Mouse (Mus musculus) heart, embryonic 15.5 days (tissue): ENCODE measurements around the gene Hsd17b11. TPM values are rescaled to one million over a fixed set of nuclear protein-coding genes. Genes with fewer than 3 reads are reported as not detected.
A peak's percentile ranks its signal among the peaks of the same experiment; 100 is the strongest.
"Not testable (repeated sequence)": the region's sequence is repeated elsewhere in the genome, so short reads cannot be mapped to it uniquely, and the experiment has no call there.

ENCODE experiments used
- ATAC-seq: fragments of 200-750 bp; cut with Nextera tagmentation; replicated peaks from 2 replicates; pipeline ENCODE4 v1.8.0; 2017; ENCODE audit warnings: low read depth, moderate TSS enrichment; ENCODE audit not compliant: insufficient number of reproducible peaks, insufficient read depth, low FRiP score
- H3K27ac ChIP-seq: fragments of 300-500 bp; sonication (generic); 2 replicates; pipeline ENCODE4 v1.5.1; 2015; ENCODE audit warnings: mild to moderate bottlenecking, inconsistent platforms
- H3K27me3 ChIP-seq: fragments of 300-500 bp; sonication (generic); 2 replicates; pipeline ENCODE4 v1.6.1; 2015; ENCODE audit warnings: inconsistent platforms
- H3K36me3 ChIP-seq: fragments of 300-500 bp; sonication (generic); 2 replicates; pipeline ENCODE4 v1.6.1; 2015; ENCODE audit warnings: mild to moderate bottlenecking, inconsistent platforms
- H3K4me1 ChIP-seq: fragments of 300-500 bp; sonication (generic); replicated peaks from 2 replicates; pipeline ENCODE4 v1.6.1; 2015; ENCODE audit warnings: inconsistent platforms
- H3K4me2 ChIP-seq: fragments of 300-500 bp; sonication (generic); 2 replicates; pipeline ENCODE4 v1.6.1; 2015; ENCODE audit warnings: inconsistent platforms, mild to moderate bottlenecking, moderate library complexity
- H3K4me3 ChIP-seq: fragments of 300-500 bp; sonication (generic); 2 replicates; pipeline ENCODE4 v1.5.1; 2015; ENCODE audit warnings: mild to moderate bottlenecking, inconsistent platforms
- H3K9ac ChIP-seq: fragments of 300-500 bp; sonication (generic); 2 replicates; pipeline ENCODE4 v1.6.1; 2015; ENCODE audit warnings: mild to moderate bottlenecking, inconsistent platforms
- H3K9me3 ChIP-seq: fragments of 300-500 bp; sonication (generic); replicated peaks from 2 replicates; pipeline ENCODE4 v1.6.1; 2016; ENCODE audit warnings: inconsistent platforms
- WGBS: fragments of 180-500 bp; shearing (Covaris S2); methylation state at CpG from one replicate; pipeline ENCODE4 v1.1.7; 2015; ENCODE audit warnings: mixed read lengths; 5-methylcytosine and 5-hydroxymethylcytosine counted together
- polyA plus RNA-seq: library from polyadenylated mRNA; unstranded; fragments of >200 nt; fragmentation: Nextera tagmentation; extraction: Ambion mirVana; gene quantifications from 2 replicates; pipeline ENCODE4 v1.2.1, GENCODE M21; 2015

The Hsd17b11 gene
- polyA plus RNA-seq, 1 experiment from 2014 or later = 4.1 TPM

- H3K27me3 ChIP-seq = no peaks in the 10 kb centered on the region
- H3K9me3 ChIP-seq = no peaks in the 10 kb centered on the region
- H3K36me3 ChIP-seq = no peaks in the 10 kb centered on the region
- H3K4me3 ChIP-seq = no peak overlapping the region
- ATAC-seq = no peak
- H3K9ac ChIP-seq = no peak overlapping the region
- no peak overlapping the region for H3K27ac ChIP-seq
- no peaks in the 10 kb centered on the region for H3K4me1 ChIP-seq
- no peak overlapping the region for H3K4me2 ChIP-seq
- WGBS = 52% methylated on average over 2 of the region's 2 CpGs
Observed at GRCm38 (mm10) chr5:104032434-104033097, 10.8 kb upstream of the Hsd17b11 start.

GRCm38 (mm10) chr5:104025245-104025854, 3.6 kb upstream of the Hsd17b11 start:
- ATAC-seq = no peak
- H3K4me1 ChIP-seq = peaks cover 23% of the 10 kb centered on the region
- H3K4me2 ChIP-seq = peak overlapping the region; percentile 31
- no peaks in the 10 kb centered on the region for H3K9me3 ChIP-seq
- H3K4me3 ChIP-seq = no peak overlapping the region
- WGBS = 36% methylated on average over 17 of the region's 17 CpGs
- no peaks in the 10 kb centered on the region for H3K27me3 ChIP-seq
- H3K27ac ChIP-seq = no peak overlapping the region
- H3K36me3 ChIP-seq = no peaks in the 10 kb centered on the region
- H3K9ac ChIP-seq = no peak overlapping the region

- Histone ChIP-seq H3K9ac (no peak overlapping the region), H3K27ac (no peak overlapping the region), H3K4me2 (peak overlapping the region; percentile 31), H3K27me3 (no peaks in the 10 kb centered on the region), H3K4me1 (peaks cover 27% of the 10 kb centered on the region), H3K4me3 (no peak overlapping the region), H3K36me3 (no peaks in the 10 kb centered on the region), H3K9me3 (no peaks in the 10 kb centered on the region)
- no peak for ATAC-seq
- 57% methylated on average over 11 of the region's 11 CpGs for WGBS
Observed at GRCm38 (mm10) chr5:104024762-104025161, 3.0 kb upstream of the Hsd17b11 start.

GRCm38 (mm10) chr5:104024193-104024592, 2.5 kb upstream of the Hsd17b11 start:
- WGBS = 79% methylated on average over 5 of the region's 5 CpGs
- not testable (repeated sequence) for H3K9me3 ChIP-seq, H3K4me2 ChIP-seq, ATAC-seq, H3K27ac ChIP-seq, H3K27me3 ChIP-seq, H3K36me3 ChIP-seq, H3K4me3 ChIP-seq, H3K9ac ChIP-seq
- peaks cover 33% of the 10 kb centered on the region for H3K4me1 ChIP-seq

GRCm38 (mm10) chr5:104023289-104024020, 1.7 kb upstream of the Hsd17b11 start:
- H3K4me2 ChIP-seq = no peak overlapping the region
- no peak overlapping the region for H3K27ac ChIP-seq
- no peaks in the 10 kb centered on the region for H3K9me3 ChIP-seq
- no peak overlapping the region for H3K9ac ChIP-seq
- H3K4me3 ChIP-seq = no peak overlapping the region
- no peak for ATAC-seq
- 75% methylated on average over 8 of the region's 8 CpGs for WGBS
- H3K36me3 ChIP-seq = no peaks in the 10 kb centered on the region
- H3K4me1 ChIP-seq = peaks cover 36% of the 10 kb centered on the region
- no peaks in the 10 kb centered on the region for H3K27me3 ChIP-seq

GRCm38 (mm10) chr5:104022558-104022957, 839 bp upstream of the Hsd17b11 start:
- no peak for ATAC-seq
- Histone ChIP-seq H3K4me2 (peak overlapping the region; percentile 81), H3K27ac (peak overlapping the region; percentile 89), H3K4me1 (peaks cover 36% of the 10 kb centered on the region), H3K36me3 (peaks cover 5% of the 10 kb centered on the region; the same call in 1 of the 2 replicates), H3K4me3 (peak overlapping the region; percentile 75), H3K9me3 (no peaks in the 10 kb centered on the region), H3K9ac (no peak overlapping the region), H3K27me3 (no peaks in the 10 kb centered on the region)
- 44% methylated on average over 5 of the region's 5 CpGs for WGBS

- H3K4me1 ChIP-seq = no peaks in the 10 kb centered on the region
- H3K9ac ChIP-seq = no peak overlapping the region
- H3K9me3 ChIP-seq = no peaks in the 10 kb centered on the region
- no peak overlapping the region for H3K27ac ChIP-seq
- no peak overlapping the region for H3K4me2 ChIP-seq
- peaks cover 11% of the 10 kb centered on the region; the same call in 1 of the 2 replicates for H3K36me3 ChIP-seq
- no peak overlapping the region for H3K4me3 ChIP-seq
- no peaks in the 10 kb centered on the region for H3K27me3 ChIP-seq
- no peak for ATAC-seq
Observed at GRCm38 (mm10) chr5:104011419-104011818, 10.3 kb downstream of the Hsd17b11 start.

- ATAC-seq = no peak
- WGBS = 84% methylated on average over 7 of the region's 7 CpGs
Observed at GRCm38 (mm10) chr5:104010261-104010660, 11.5 kb downstream of the Hsd17b11 start.

GRCm38 (mm10) chr5:104009421-104009820, 12.3 kb downstream of the Hsd17b11 start:
- ATAC-seq = no peak

More at GRCm38 (mm10) chr5:104010261-104010660, 11.5 kb downstream of the Hsd17b11 start:
- H3K4me2 ChIP-seq = no peak overlapping the region
- no peak overlapping the region for H3K27ac ChIP-seq
- no peak overlapping the region for H3K9ac ChIP-seq
- H3K4me1 ChIP-seq = no peaks in the 10 kb centered on the region
- peaks cover 15% of the 10 kb centered on the region; the same call in 1 of the 2 replicates for H3K36me3 ChIP-seq
- no peak overlapping the region for H3K4me3 ChIP-seq
- H3K9me3 ChIP-seq = no peaks in the 10 kb centered on the region
- no peaks in the 10 kb centered on the region for H3K27me3 ChIP-seq

GRCm38 (mm10) chr5:104007801-104008200, 13.9 kb downstream of the Hsd17b11 start:
- Histone ChIP-seq H3K4me3 (no peak overlapping the region), H3K9me3 (no peaks in the 10 kb centered on the region), H3K9ac (no peak overlapping the region), H3K27ac (no peak overlapping the region), H3K27me3 (no peaks in the 10 kb centered on the region), H3K4me1 (no peaks in the 10 kb centered on the region), H3K36me3 (peaks cover 21% of the 10 kb centered on the region; the same call in 1 of the 2 replicates), H3K4me2 (no peak overlapping the region)
- no peak for ATAC-seq
- WGBS = 78% methylated on average over 5 of the region's 5 CpGs

More at GRCm38 (mm10) chr5:104009421-104009820, 12.3 kb downstream of the Hsd17b11 start:
- H3K36me3 ChIP-seq = peaks cover 16% of the 10 kb centered on the region; the same call in 1 of the 2 replicates
- H3K9ac ChIP-seq = no peak overlapping the region
- H3K4me2 ChIP-seq = no peak overlapping the region
- no peak overlapping the region for H3K27ac ChIP-seq
- H3K4me1 ChIP-seq = no peaks in the 10 kb centered on the region
- no peak overlapping the region for H3K4me3 ChIP-seq
- no peaks in the 10 kb centered on the region for H3K9me3 ChIP-seq
- no peaks in the 10 kb centered on the region for H3K27me3 ChIP-seq
- WGBS = 92% methylated on average over 3 of the region's 3 CpGs

- H3K27me3 ChIP-seq = no peaks in the 10 kb centered on the region
- 78% methylated on average over 3 of the region's 3 CpGs for WGBS
- H3K9ac ChIP-seq = no peak overlapping the region
- H3K4me1 ChIP-seq = no peaks in the 10 kb centered on the region
- H3K9me3 ChIP-seq = no peaks in the 10 kb centered on the region
- no peak overlapping the region for H3K4me2 ChIP-seq
- no peak for ATAC-seq
- no peak overlapping the region for H3K27ac ChIP-seq
- H3K36me3 ChIP-seq = peaks cover 25% of the 10 kb centered on the region; the same call in 1 of the 2 replicates
- H3K4me3 ChIP-seq = no peak overlapping the region
Observed at GRCm38 (mm10) chr5:104006811-104007210, 14.9 kb downstream of the Hsd17b11 start.
